Mouse (Mus musculus): ENCODE data around the gene Irgc1.

DNA sequence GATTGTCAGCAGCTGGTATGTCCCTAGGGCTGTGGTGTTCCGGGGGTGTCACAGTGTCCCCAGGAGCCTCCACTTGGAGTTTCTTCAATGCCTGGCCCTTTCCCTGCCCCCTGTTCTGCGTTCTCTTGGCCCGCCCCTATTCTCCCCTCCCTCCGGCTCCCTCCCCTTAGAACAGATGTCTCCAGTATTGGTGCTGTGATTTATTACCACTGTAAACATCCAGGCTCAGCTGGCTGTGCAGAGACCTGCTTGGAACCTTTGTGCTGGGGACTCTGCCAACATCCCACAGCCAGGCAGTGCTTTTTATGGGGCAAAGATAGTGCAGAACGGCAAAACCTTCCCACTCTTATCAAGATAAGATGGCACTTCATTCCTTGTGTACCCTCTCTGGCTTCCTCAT is 61.0 kb downstream of the Irgc1 start:
- TF ChIP-seq CTCF (IDR thresholded peaks at IDR 0.05; ENCODE audit: borderline replicate concordance, insufficient read depth, low read length) (no peak), POLR2A (IDR thresholded peaks at IDR 0.05; ENCODE audit: low read depth, low read length) (no peak)

All from embryonic fibroblast, embryonic 13.5 days (primary cell).